Mouse (Mus musculus) limb, embryonic 10.5 days (tissue): ENCODE data around the gene Dmtf1. TPM values are rescaled to one million over a fixed set of nuclear protein-coding genes. Genes with fewer than 3 reads are reported as not detected.

ENCODE experiments used
- DNase-seq: peaks from one replicate; pipeline ENCODE4 v3.0.0-alpha.2; 2017; ENCODE audit warnings: low spot score
- H3K27ac ChIP-seq: fragments of 300-500 bp; sonication (generic); 2 replicates; pipeline ENCODE4 v1.5.1; 2016; ENCODE audit warnings: mild to moderate bottlenecking
- H3K27me3 ChIP-seq: fragments of 300-500 bp; sonication (generic); 2 replicates; pipeline ENCODE4 v1.6.1; 2016; ENCODE audit warnings: low read depth, mild to moderate bottlenecking; ENCODE audit not compliant: poor library complexity, severe bottlenecking
- H3K36me3 ChIP-seq: fragments of 300-500 bp; sonication (generic); 2 replicates; pipeline ENCODE4 v1.6.1; 2016; ENCODE audit warnings: mild to moderate bottlenecking, moderate library complexity
- H3K4me1 ChIP-seq: fragments of 300-500 bp; sonication (generic); 2 replicates; pipeline ENCODE4 v1.6.1; 2016
- H3K4me3 ChIP-seq: fragments of 300-500 bp; sonication (generic); 2 replicates; pipeline ENCODE4 v1.5.1; 2016; ENCODE audit warnings: mild to moderate bottlenecking, moderate library complexity
- H3K9me3 ChIP-seq: fragments of 300-500 bp; sonication (generic); replicated peaks from 2 replicates; pipeline ENCODE4 v1.6.1; 2016; ENCODE audit warnings: mild to moderate bottlenecking
- WGBS: fragments of 180-500 bp; shearing (Covaris S2); methylation state at CpG from one replicate; pipeline ENCODE4 v1.1.7; 2016; 5-methylcytosine and 5-hydroxymethylcytosine counted together
- polyA plus RNA-seq: library from polyadenylated mRNA; unstranded; fragments of >200 nt; fragmentation: Nextera tagmentation; extraction: Ambion mirVana; gene quantifications from 2 replicates; pipeline ENCODE4 v1.2.1, GENCODE M21; 2016

The Dmtf1 gene
- polyA plus RNA-seq, 1 experiment from 2014 or later = 58.5 TPM

DNA sequence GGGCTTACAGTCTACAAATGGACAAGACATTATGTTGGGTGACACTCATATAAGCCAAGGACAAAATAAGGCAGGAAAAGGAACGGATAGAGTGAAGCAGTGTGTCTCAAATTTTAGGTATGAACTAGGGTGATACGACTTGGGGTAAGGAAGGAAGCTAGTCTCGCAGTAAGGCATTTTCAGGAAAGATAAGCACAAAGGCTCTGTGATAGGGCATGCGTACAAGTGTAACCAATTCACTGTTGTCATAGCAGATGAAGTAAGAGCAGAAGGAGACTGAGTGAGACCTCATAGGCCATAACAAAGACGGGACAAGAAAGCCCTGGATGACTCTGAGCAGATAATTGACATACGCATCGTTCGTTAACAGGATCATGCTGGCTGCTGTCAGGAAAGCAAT is 20.9 kb downstream of the Dmtf1 start:
- DNase-seq = no peak
- Histone ChIP-seq H3K9me3 (no peaks in the 10 kb centered on the region), H3K4me1 (no peaks in the 10 kb centered on the region), H3K4me3 (no peak overlapping the region), H3K36me3 (peaks cover 79% of the 10 kb centered on the region), H3K27me3 (no peaks in the 10 kb centered on the region), H3K27ac (no peak overlapping the region)
- 94% methylated on average over 8 of the region's 8 CpGs for WGBS

DNA sequence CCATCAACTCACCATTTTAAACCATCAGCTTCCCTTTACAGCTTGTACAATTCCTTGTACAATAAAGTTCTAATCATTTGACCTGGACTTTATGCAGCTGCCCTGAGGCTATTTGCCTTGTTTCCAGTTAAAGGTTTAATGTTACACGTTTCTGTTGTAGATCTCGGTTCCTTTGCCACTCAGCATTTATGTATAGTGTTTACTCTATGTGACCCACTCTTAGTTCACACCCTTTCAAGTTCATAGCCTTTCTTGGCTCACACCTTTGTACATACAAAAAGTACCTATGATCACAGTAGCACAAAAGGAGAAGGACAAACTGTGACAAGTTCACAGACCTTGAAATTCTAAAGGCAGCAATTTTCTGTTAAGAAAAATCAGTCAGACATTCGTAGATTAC is 26.0 kb downstream of the Dmtf1 start:
- Histone ChIP-seq H3K36me3 (peaks cover 73% of the 10 kb centered on the region), H3K27ac (no peak overlapping the region)

DNA sequence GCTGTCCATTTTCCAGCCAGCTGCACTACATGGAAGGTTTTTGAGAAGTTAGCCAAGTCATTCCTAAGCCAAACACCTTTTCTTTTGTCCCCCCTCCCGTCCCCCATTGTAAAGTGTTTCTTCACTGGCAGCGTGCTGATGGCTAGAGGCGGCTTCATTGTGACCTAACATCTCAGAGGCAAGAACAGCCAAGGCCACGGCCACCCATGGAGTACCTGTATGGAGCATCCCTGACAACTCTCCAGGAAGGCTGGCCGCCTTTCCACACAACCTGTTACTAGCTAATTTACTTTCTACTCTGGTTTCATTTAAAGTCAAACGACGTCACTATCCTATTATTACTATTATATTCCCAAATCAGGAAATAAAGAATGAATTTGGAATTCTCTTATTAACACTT is 29.8 kb downstream of the Dmtf1 start:
- Histone ChIP-seq H3K4me1 (no peaks in the 10 kb centered on the region), H3K4me3 (no peak overlapping the region), H3K9me3 (no peaks in the 10 kb centered on the region), H3K36me3 (peaks cover 77% of the 10 kb centered on the region), H3K27ac (no peak overlapping the region), H3K27me3 (no peaks in the 10 kb centered on the region)
- no peak for DNase-seq
- 94% methylated on average over 7 of the region's 7 CpGs for WGBS

More for the DNA sequence above, 26.0 kb downstream of the Dmtf1 start:
- Histone ChIP-seq H3K9me3 (no peaks in the 10 kb centered on the region), H3K4me1 (no peaks in the 10 kb centered on the region), H3K4me3 (no peak overlapping the region), H3K27me3 (no peaks in the 10 kb centered on the region)
- WGBS = 84% methylated on average over 3 of the region's 3 CpGs
- DNase-seq = no peak

DNA sequence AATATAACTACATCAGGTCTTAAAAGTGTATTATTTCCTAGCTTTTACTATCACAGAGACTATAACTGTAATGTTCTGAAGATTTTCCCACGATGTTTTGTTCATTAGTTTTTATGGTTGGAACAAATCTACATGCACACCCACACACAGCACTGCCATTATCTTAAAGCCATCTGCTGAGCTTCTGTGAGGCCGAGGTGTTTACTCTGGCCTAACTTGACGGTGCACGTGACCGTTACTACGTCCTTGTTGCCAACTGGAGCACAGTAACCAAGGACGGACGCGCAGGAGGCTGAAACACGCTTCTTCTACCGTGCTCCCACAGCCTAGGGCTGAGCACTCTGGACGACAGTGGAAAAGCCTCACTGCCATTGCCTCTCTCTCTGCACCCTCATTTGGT is 33.0 kb downstream of the Dmtf1 start:
- H3K36me3 ChIP-seq = peaks cover 81% of the 10 kb centered on the region
- H3K27me3 ChIP-seq = no peaks in the 10 kb centered on the region

DNA sequence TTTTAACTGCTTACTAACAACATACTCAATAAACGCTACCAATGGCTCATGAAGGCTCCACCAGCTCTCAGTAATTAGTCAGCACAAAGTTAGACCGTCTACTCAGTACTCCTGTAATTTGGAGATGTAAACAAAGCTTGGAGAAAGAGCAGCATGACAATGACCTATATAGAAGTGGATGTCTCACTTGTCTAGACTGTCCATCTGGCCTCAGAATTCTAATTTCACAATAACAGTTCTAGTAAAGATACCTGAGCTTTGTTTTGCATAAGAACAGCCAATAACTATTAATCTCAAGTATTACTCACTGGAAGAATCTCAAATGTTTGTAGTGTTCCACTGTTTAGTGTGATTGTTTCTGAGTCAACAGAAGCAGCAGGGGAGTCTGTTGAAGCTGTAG is 37.4 kb downstream of the Dmtf1 start:
- 93% methylated on average over 2 of the region's 2 CpGs for WGBS
- Histone ChIP-seq H3K4me1 (no peaks in the 10 kb centered on the region), H3K27ac (no peak overlapping the region), H3K36me3 (peaks cover 99% of the 10 kb centered on the region), H3K4me3 (no peak overlapping the region), H3K9me3 (no peaks in the 10 kb centered on the region), H3K27me3 (no peaks in the 10 kb centered on the region)
- DNase-seq = no peak

More for the DNA sequence above, 33.0 kb downstream of the Dmtf1 start:
- Histone ChIP-seq H3K4me3 (no peak overlapping the region), H3K27ac (no peak overlapping the region), H3K4me1 (no peaks in the 10 kb centered on the region), H3K9me3 (no peaks in the 10 kb centered on the region)
- 95% methylated on average over 12 of the region's 12 CpGs for WGBS
- DNase-seq = no peak

DNA sequence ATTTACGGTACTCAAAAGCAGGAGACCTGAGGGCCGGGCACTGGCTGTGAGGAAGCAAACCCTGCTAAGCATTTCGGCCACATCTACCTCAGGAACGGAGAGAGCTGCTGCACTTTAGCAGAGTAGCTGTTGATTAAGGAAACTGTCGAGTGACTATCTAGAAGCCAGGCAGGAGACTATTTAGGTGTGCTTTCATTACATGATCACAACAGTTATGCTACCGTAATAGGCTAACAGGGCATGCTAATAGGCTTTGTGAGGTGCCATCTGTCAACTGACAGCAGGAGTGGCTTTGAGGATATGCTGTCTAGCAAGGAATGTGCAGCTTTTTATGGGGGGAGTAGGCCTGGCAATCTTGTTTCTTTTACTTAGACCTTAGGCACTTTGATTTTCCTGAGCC is 47.4 kb downstream of the Dmtf1 start:
- Histone ChIP-seq H3K27ac (no peak overlapping the region), H3K27me3 (no peaks in the 10 kb centered on the region)
- WGBS = 46% methylated on average over 6 of the region's 6 CpGs

DNA sequence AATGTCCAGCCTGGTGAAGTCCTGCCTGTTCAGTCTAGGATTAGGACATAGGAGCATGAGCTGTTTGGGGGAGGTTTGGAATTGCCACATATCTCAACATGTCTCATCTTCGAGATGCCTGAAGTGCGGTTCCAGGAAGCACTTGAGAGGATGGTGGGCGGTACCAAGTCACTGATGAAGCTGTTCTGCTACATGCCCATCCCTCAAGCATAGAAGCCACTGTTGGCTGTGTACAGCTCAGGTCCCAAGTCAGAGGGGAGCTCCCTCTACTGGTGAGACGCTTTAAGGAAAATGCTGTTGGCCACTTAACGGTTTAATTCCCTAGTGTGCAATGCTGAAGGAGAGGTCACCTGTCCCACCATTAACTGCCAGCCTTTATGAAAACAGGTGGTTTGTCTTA is 49.8 kb downstream of the Dmtf1 start:
- no peak overlapping the region for H3K4me3 ChIP-seq
- H3K9me3 ChIP-seq = no peaks in the 10 kb centered on the region
- no peak overlapping the region for H3K27ac ChIP-seq
- H3K4me1 ChIP-seq = peaks cover 3% of the 10 kb centered on the region; the same call in 1 of the 2 replicates
- H3K36me3 ChIP-seq = peaks cover 3% of the 10 kb centered on the region
- peak; percentile 43 for DNase-seq
- no peaks in the 10 kb centered on the region for H3K27me3 ChIP-seq
- WGBS = 18% methylated on average over 5 of the region's 5 CpGs

More for the DNA sequence above, 47.4 kb downstream of the Dmtf1 start:
- Histone ChIP-seq H3K36me3 (peaks cover 25% of the 10 kb centered on the region), H3K9me3 (no peaks in the 10 kb centered on the region), H3K4me1 (no peaks in the 10 kb centered on the region), H3K4me3 (no peak overlapping the region)
- DNase-seq = no peak

DNA sequence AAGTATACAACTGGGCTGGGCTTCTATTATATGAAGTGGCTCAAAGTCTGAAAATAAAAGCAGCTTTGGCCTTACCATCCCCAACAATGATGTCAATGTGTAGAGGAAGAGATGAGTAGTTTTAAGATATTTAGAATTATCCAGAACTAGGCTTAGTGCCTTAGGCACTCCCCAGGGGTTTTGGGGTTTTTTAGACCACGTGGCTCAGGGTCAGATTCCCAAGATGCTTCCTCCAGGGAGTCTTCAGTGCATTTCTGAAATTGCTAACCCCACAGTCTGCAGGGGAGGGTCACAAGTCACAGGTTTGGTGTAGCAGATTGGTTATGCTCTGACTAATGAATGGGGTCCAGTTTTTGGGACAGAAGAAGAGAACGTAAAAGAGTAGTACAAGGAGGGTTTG is 50.3 kb downstream of the Dmtf1 start:
- Histone ChIP-seq H3K27ac (no peak overlapping the region), H3K27me3 (no peaks in the 10 kb centered on the region), H3K4me3 (no peak overlapping the region), H3K9me3 (no peaks in the 10 kb centered on the region), H3K36me3 (no peaks in the 10 kb centered on the region), H3K4me1 (peaks cover 3% of the 10 kb centered on the region; the same call in 1 of the 2 replicates)
- WGBS = 71% methylated on average over 2 of the region's 2 CpGs
- DNase-seq = no peak

DNA sequence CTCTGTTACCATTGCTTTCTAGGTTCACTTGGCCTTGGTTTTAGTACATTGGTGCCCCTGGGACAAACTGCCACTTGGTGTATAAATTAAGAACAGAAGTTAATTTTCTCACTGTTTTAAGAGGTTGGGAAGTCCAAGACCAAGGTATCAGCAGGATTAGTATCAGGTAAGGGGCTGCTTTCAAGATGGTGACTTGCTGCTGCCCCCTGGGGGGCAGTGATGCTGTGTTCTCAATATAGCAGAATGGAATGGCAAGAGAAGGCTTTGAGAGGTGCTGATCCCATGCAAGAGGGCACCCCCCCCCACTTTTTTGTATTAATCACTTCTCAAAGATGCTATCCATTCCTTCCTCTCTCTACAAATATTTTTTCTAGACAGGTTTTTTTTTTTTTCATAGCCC is 52.0 kb downstream of the Dmtf1 start:
- no peak overlapping the region for H3K27ac ChIP-seq
- no peaks in the 10 kb centered on the region for H3K36me3 ChIP-seq
- H3K4me1 ChIP-seq = peaks cover 3% of the 10 kb centered on the region; the same call in 1 of the 2 replicates
- H3K27me3 ChIP-seq = no peaks in the 10 kb centered on the region
- no peaks in the 10 kb centered on the region for H3K9me3 ChIP-seq
- DNase-seq = no peak
- no peak overlapping the region for H3K4me3 ChIP-seq

DNA sequence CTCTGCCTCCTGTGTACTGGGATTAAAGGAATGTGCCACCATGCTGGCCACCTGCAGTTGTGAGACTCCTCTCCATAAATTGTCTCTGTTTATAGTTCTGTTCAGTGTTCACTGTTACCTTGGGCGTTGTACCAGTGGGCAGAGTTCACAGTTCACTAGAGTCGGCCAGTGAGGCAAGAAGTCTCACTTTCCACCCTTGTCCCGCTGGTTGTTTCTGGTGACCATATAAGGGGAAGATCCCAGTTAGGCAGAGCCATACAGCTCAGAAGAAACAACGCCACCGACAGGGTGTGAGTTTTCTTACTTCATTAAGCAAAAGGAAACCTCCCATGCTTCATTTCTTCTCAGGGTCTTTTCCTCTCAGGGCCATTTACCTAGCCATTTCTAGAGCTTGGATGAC is 53.1 kb downstream of the Dmtf1 start:
- H3K27ac ChIP-seq = no peak overlapping the region
- H3K4me1 ChIP-seq = peaks cover 3% of the 10 kb centered on the region; the same call in 1 of the 2 replicates
- H3K36me3 ChIP-seq = no peaks in the 10 kb centered on the region
- no peak for DNase-seq
- H3K27me3 ChIP-seq = no peaks in the 10 kb centered on the region
- H3K9me3 ChIP-seq = no peaks in the 10 kb centered on the region
- H3K4me3 ChIP-seq = no peak overlapping the region
- 63% methylated on average over 5 of the region's 5 CpGs for WGBS

DNA sequence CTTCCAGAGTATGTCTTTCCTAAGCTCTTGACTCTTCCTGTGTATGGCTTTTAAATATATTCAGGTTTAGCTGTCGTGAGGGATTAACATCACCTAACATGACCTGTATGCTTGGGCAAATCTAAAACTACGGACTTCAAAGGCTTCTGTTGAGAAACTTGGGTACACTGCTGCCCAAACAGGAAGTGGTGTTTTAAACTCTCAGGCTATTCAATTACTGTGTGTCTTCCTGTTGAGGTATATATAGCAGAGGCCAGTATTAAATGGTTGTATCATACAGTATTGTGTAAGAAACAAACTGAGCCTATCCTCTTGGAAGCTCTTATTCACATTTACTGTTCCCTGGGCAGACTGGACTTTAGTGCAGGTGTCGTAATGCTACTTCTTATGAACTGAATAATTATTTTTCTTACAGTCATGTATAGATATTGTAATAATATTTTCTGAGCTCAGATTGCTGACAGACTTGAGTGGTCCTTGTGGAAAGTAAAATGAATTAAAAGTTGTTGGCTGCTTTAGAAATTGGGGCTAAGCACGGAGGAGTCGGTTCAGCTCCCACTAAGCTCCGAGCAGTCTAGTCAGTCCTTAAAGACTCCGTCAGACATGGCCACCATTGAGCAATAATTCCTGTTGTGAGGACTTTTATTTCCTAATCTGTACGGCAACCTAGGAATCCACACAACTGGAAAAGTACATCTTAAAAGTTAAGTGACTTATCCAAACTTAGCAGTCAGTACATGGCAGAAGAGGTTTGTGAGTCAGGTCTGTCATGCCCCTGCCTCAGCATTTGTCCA is 54.1 kb downstream of the Dmtf1 start:
- peaks cover 3% of the 10 kb centered on the region; the same call in 1 of the 2 replicates for H3K27me3 ChIP-seq
- no peak for DNase-seq
- WGBS = 87% methylated on average over 8 of the region's 8 CpGs
- no peaks in the 10 kb centered on the region for H3K36me3 ChIP-seq
- H3K27ac ChIP-seq = no peak overlapping the region
- H3K4me3 ChIP-seq = no peak overlapping the region
- H3K9me3 ChIP-seq = no peaks in the 10 kb centered on the region
- H3K4me1 ChIP-seq = peaks cover 3% of the 10 kb centered on the region; the same call in 1 of the 2 replicates

DNA sequence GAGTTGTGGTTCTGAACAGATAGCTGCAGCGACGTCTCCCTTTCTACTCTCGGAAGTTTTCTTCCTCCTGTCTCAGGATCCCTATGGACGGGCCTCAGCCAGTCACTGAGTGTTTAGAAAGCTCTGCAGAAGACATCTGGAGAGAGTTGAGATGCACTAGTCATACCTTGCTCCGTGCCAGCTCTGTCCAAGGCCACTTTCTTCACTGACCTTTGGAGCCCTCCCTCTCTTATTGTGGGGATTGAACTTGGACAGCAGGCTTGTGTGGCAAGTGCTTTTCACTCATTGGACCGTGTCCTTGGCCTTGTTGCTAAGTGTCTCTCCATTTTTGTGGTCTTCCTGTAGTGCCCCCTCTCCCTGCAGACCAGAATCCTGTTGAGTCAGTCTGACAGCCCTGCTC is 54.8 kb downstream of the Dmtf1 start:
- Histone ChIP-seq H3K36me3 (no peaks in the 10 kb centered on the region), H3K27me3 (peaks cover 10% of the 10 kb centered on the region), H3K9me3 (no peaks in the 10 kb centered on the region), H3K4me1 (peaks cover 5% of the 10 kb centered on the region), H3K27ac (no peak overlapping the region), H3K4me3 (no peak overlapping the region)
- WGBS = 91% methylated on average over 6 of the region's 6 CpGs
- DNase-seq = no peak

DNA sequence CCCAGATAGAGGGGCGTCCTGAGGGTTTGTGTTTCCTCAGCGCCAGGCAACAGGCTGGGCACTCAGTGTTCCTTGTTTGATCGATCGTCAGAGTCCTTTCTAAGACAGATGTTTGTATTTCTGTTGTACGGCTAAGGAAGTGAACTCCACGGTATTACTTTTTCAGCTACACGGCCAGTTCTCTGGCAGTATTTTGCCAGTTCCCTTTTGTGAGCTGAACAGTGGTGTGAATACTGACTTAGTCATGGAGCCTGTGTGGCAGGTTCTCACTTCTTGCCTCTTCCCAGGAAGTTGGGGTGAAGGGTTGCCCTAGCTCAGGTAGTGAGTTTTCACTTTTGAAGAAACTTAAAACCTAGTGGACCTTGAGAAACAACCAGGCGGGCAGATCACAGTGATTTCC is 57.6 kb downstream of the Dmtf1 start:
- WGBS = 91% methylated on average over 8 of the region's 8 CpGs
- peaks cover 11% of the 10 kb centered on the region for H3K27me3 ChIP-seq
- no peak overlapping the region for H3K4me3 ChIP-seq
- H3K4me1 ChIP-seq = peaks cover 12% of the 10 kb centered on the region
- DNase-seq = no peak
- no peaks in the 10 kb centered on the region for H3K36me3 ChIP-seq
- H3K27ac ChIP-seq = no peak overlapping the region
- H3K9me3 ChIP-seq = no peaks in the 10 kb centered on the region

DNA sequence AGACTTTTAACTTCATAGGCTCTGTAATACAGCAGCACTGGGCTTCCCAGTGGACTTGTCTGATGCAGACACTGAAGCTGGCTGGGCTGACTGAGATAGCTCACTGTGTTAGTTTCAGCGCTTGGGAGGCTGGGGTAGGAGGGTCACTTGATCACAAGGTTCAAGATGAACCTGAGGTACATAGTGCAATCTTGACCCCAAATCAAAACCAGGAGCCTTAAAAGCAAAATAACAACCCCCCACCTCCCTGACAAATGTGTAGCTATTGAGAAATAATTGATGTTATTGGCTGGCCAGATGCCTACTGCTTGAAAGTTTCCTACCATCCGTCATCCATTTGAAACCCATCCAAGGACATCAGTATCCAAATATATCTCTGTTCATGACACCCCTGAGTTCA is 58.9 kb downstream of the Dmtf1 start:
- no peaks in the 10 kb centered on the region for H3K36me3 ChIP-seq
- no peak for DNase-seq
- H3K9me3 ChIP-seq = no peaks in the 10 kb centered on the region
- H3K4me3 ChIP-seq = no peak overlapping the region
- peaks cover 11% of the 10 kb centered on the region for H3K27me3 ChIP-seq
- H3K4me1 ChIP-seq = peaks cover 12% of the 10 kb centered on the region
- WGBS = 90% methylated on average over 2 of the region's 2 CpGs
- H3K27ac ChIP-seq = no peak overlapping the region
